Mouse (Mus musculus) hindlimb bud, embryonic 11.5 days (tissue): ENCODE measurements around the gene Als2cr12.
"Not testable (repeated sequence)": the region's sequence is repeated elsewhere in the genome, so short reads cannot be mapped to it uniquely, and the experiment has no call there.

Experiments used
- DNase-seq: peaks from one replicate; pipeline ENCODE4 v3.0.0-alpha.2; 2012; ENCODE audit warnings: low read depth, low spot score; ENCODE audit errors: extremely low spot score

Als2cr12 gene

GRCm38 (mm10) chr1:58690006-58690744, 5.6 kb downstream of the Als2cr12 start:
- DNase-seq: no peak

- DNase-seq: no peak
These were observed 6.4 kb downstream of the Als2cr12 start for GRCm38 (mm10) chr1:58689426-58689825.

GRCm38 (mm10) chr1:58678412-58678811, 17.4 kb downstream of the Als2cr12 start:
- not testable (repeated sequence) for DNase-seq

GRCm38 (mm10) chr1:58677575-58677974, 18.2 kb downstream of the Als2cr12 start:
- DNase-seq: no peak

- no peak for DNase-seq
These were observed 20.8 kb downstream of the Als2cr12 start for GRCm38 (mm10) chr1:58675011-58675410.

- DNase-seq: no peak
These were observed 23.7 kb downstream of the Als2cr12 start for GRCm38 (mm10) chr1:58672116-58672515.

GRCm38 (mm10) chr1:58669635-58670034, 26.2 kb downstream of the Als2cr12 start:
- DNase-seq: not testable (repeated sequence)

GRCm38 (mm10) chr1:58668191-58668590, 27.6 kb downstream of the Als2cr12 start:
- no peak for DNase-seq

GRCm38 (mm10) chr1:58663365-58663764, 32.4 kb downstream of the Als2cr12 start:
- not testable (repeated sequence) for DNase-seq

GRCm38 (mm10) chr1:58662671-58663070, 33.1 kb downstream of the Als2cr12 start:
- not testable (repeated sequence) for DNase-seq

GRCm38 (mm10) chr1:58652480-58653403, 43.0 kb downstream of the Als2cr12 start:
- no peak for DNase-seq

GRCm38 (mm10) chr1:58651571-58652456, 44.0 kb downstream of the Als2cr12 start:
- DNase-seq: not testable (repeated sequence)

GRCm38 (mm10) chr1:58628847-58629246, 66.9 kb downstream of the Als2cr12 start:
- DNase-seq: not testable (repeated sequence)

GRCm38 (mm10) chr1:58621996-58622748, 73.6 kb downstream of the Als2cr12 start:
- no peak for DNase-seq

GRCm38 (mm10) chr1:58621251-58621650, 74.5 kb downstream of the Als2cr12 start:
- no peak for DNase-seq

- no peak for DNase-seq
These were observed 77.0 kb downstream of the Als2cr12 start for GRCm38 (mm10) chr1:58618766-58619165.

GRCm38 (mm10) chr1:58617978-58618668, 77.7 kb downstream of the Als2cr12 start:
- no peak for DNase-seq

- no peak for DNase-seq
These were observed 78.7 kb downstream of the Als2cr12 start for GRCm38 (mm10) chr1:58617076-58617475.

- DNase-seq: no peak
These were observed 79.6 kb downstream of the Als2cr12 start for GRCm38 (mm10) chr1:58616176-58616575.
